Mouse (Mus musculus): ENCODE data around the gene Igsf3.

DNA sequence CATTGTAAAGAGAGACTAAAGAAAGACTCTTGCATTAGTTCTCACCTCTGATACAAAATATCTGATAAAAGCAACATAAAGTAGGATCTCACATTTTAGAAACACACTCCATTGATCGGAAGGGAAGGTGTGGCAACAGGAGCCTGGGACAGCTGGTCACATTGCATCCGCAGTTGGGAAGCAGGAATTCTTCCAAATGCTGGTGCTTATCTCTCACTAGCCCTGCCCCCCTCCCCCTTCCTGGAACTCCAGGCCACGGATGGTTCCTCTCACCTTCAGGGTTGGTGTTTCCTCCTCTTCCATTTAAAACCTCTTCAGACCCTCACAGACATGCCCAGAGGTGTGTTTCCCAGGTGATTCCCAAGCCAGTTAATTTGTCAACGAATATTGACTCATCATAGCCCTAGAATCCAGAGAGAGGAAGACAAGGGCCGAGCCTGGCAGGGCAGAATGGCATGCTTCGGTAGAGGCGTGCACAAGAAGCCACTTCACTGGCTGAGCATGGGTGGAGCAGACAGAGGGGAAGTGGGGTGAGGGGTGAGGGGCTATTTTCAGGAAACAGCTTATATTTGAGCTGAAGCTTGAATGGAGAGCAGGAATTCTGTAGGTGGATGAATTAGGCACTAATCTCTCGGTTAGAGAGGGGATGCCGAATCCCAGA, 28.3 kb upstream of the Igsf3 start:
- no peak for TF ChIP-seq CTCF (IDR thresholded peaks at IDR 0.05 in 2 of 3, conservative IDR thresholded peaks at IDR 0.05 in 1 of 3; ENCODE audit: control insufficient read depth in 1 of 3, insufficient read depth in 1 of 3, low read depth in 2 of 3, low read length in 3 of 3, poor library complexity in 1 of 3, severe bottlenecking in 1 of 3)
- TF ChIP-seq EP300 (IDR thresholded peaks at IDR 0.05; ENCODE audit: low read depth in 1 of 2, low read length in 2 of 2) = no peak
- no peak for TF ChIP-seq SIN3A (IDR thresholded peaks at IDR 0.05; ENCODE audit: low read length)
- TF ChIP-seq ZC3H11A (IDR thresholded peaks at IDR 0.05; ENCODE audit: low read depth, low read length) = no peak
- TF ChIP-seq TCF12 (IDR thresholded peaks at IDR 0.05; ENCODE audit: low read depth, low read length) = no peak
- TF ChIP-seq MAFK (IDR thresholded peaks at IDR 0.05; ENCODE audit: borderline replicate concordance, low read depth, low read length) = no peak
- no peak for TF ChIP-seq MYC (IDR thresholded peaks at IDR 0.05; ENCODE audit: low read depth, low read length)
- TF ChIP-seq KAT2A (conservative IDR thresholded peaks at IDR 0.05; ENCODE audit: low read depth, low read length) = no peak
- TF ChIP-seq POLR2AphosphoS5 (IDR thresholded peaks at IDR 0.05; ENCODE audit: borderline replicate concordance, low read depth, low read length) = no peak
- no peak for TF ChIP-seq NRF1 (IDR thresholded peaks at IDR 0.05; ENCODE audit: insufficient read depth, low read depth, low read length, poor library complexity, severe bottlenecking)
- no peak for TF ChIP-seq MAX (IDR thresholded peaks at IDR 0.05; ENCODE audit: low read length)
- no peak for TF ChIP-seq POLR2A (IDR thresholded peaks at IDR 0.05; ENCODE audit: control insufficient read depth in 1 of 2, insufficient read depth in 1 of 2, low read depth in 1 of 2, low read length in 2 of 2, poor library complexity in 1 of 2)
